Mouse (Mus musculus) liver, embryonic 18 days (tissue): ENCODE data around the gene Gm5741. TPM values are rescaled to one million over a fixed set of nuclear protein-coding genes. Genes with fewer than 3 reads are reported as not detected.

Experiments
- polyA plus RNA-seq: library from polyadenylated mRNA; depleted of rRNA; stranded (reverse); fragments of >200 nt; gene quantifications from 2 replicates; pipeline ENCODE4 v1.2.3, GENCODE M21; 2012; rRNA removed

Gene Gm5741
- 0.26 TPM in 1 of 2 replicates, not detected in the other for polyA plus RNA-seq

GRCm38 (mm10) chr8:85067982-85068381 lies at the start of gene Gm5741:
Gm5741 (minus strand) TSS chr8:85067982.

GRCm38 (mm10) chr8:85083108-85083813 lies 15.5 kb upstream of the Gm5741 start, which contains the start of gene Man2b1:
Man2b1 (plus strand) TSS chr8:85083270.

GRCm38 (mm10) chr8:85081216-85081555 lies 13.4 kb upstream of the Gm5741 start, which contains the start of gene Wdr83:
Wdr83 (minus strand) TSS chr8:85081306.

GRCm38 (mm10) chr8:85080532-85081215 lies 12.9 kb upstream of the Gm5741 start, which contains the start of gene Wdr83os:
Wdr83os (plus strand) TSS chr8:85080740.

GRCm38 (mm10) chr8:85071514-85072281 lies 3.9 kb upstream of the Gm5741 start, which contains the start of gene Dhps:
Dhps (plus strand) TSS chr8:85071757.

GRCm38 (mm10) chr8:85059879-85060616 lies 7.7 kb downstream of the Gm5741 start, which contains the start of gene Fbxw9:
Fbxw9 (plus strand) TSS chr8:85060055.

DNA sequence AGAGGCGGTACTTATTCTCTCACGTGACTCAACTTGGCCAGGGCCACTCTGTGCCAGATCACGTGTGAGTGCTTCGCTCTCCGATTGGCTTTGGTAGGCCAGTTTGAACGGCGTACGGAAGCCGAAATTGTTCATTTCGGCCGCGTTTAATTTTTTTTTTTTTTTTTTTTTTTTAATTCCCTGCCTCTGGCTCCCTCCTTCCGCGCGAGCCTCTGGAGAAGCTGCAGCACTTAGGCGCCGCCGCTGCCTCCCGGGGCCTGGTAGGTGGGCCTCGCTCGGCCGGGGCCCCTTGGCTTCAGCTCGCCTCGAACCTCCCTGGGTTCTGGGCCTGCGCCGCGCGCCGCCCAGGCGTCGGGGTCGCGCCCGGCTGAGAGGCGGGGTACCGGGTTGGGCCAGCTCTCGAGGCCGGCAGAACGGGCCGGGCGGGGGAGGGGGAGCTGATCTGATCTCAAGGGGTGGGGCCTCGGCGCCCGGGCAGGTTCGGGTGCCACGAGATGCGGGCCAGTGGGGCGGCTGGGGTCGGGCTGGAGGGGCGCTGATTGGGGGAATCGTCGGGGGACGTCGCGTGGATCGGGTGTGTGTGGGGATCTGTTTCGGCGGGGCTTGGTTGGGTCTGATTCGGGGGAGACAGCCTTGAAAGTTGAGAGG lies 30.9 kb downstream of the Gm5741 start, which contains the start of gene Tnpo2:
Gene Tnpo2 (plus strand): TSS at position 198 of the 648 bp plus-strand sequence.

DNA sequence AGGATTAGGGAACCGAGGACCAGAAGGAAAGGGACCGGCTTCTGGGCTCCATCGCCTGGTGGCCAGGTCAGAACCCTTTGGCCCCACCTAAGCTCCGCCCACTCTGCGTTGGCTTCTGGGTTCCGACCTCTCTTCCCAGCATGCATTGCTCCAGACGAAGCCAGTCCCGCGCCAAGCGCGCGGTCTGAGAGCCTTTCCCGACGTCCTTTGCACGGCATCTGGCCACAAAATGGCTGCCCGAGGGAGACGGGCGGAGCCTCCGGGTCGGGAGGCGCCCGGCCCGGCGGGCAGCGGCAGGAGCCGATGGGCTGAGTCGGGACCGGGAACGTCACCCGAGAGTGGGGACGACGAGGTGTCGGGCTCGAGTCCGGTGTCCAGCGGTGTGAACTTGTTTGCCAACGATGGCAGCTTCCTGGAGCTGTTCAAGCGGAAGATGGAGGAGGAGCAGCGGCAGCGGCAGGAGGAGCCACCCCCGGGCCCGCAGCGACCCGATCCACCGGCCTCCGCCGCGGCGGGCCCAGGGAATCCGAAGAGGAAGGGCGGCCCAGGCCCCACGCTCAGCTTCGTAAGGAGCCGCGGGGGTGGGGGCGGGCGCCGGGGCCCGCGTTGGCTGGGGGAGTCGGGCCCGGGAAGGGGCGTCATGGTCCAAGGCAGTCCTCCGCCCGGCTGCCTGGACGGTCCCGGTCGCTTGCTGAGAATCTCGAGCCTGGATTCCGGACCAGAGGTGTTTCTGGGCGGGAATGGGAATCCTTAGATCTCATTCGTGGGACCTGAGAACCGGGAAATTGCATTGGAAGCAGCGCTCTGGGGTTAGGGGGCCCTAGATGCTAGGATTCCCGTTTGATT lies 40.9 kb downstream of the Gm5741 start, which contains the start of gene Trir:
Gene Trir (plus strand): TSS at position 154 of the 846 bp plus-strand sequence.

GRCm38 (mm10) chr8:85025098-85025932 lies 42.5 kb downstream of the Gm5741 start, which contains the start of gene Asna1:
Asna1 (minus strand) TSS chr8:85025281.

Other genes with a start within 250 kb of the Gm5741 start
- 1.9 and 2.0 TPM in 2 replicates for gene Dand5, start 245.2 kb downstream of the Gm5741 start, polyA plus RNA-seq
- gene Gadd45gip1, start 236.5 kb downstream of the Gm5741 start, polyA plus RNA-seq: 25.2 and 27.4 TPM in 2 replicates
- gene Rad23a, start 227.3 kb downstream of the Gm5741 start, polyA plus RNA-seq: 108 and 113 TPM in 2 replicates
- gene Calr, start 221.0 kb downstream of the Gm5741 start, polyA plus RNA-seq: 389 and 417 TPM in 2 replicates
- 37.4 and 40.3 TPM in 2 replicates for gene Farsa, start 211.0 kb downstream of the Gm5741 start, polyA plus RNA-seq
- 11.5 and 11.9 TPM in 2 replicates for gene Syce2, start 195.9 kb downstream of the Gm5741 start, polyA plus RNA-seq
- 84.3 and 97.5 TPM in 2 replicates for gene Gcdh, start 174.1 kb downstream of the Gm5741 start, polyA plus RNA-seq
- 82.0 and 97.2 TPM in 2 replicates for gene Klf1, start 166.1 kb downstream of the Gm5741 start, polyA plus RNA-seq
- 12.9 and 13.0 TPM in 2 replicates for gene Dnase2a, start 159.4 kb downstream of the Gm5741 start, polyA plus RNA-seq
- 0.07 and 0.08 TPM in 2 replicates for gene Mast1, start 130.6 kb downstream of the Gm5741 start, polyA plus RNA-seq
- gene Rtbdn, start 121.0 kb downstream of the Gm5741 start, polyA plus RNA-seq: not detected in 2 replicates
- 0.58 TPM in 1 of 2 replicates, not detected in the other for gene Gm49661, start 98.5 kb downstream of the Gm5741 start, polyA plus RNA-seq
- 467 and 538 TPM in 2 replicates for gene Prdx2, start 98.4 kb downstream of the Gm5741 start, polyA plus RNA-seq
- gene Rnaseh2a, start 98.2 kb downstream of the Gm5741 start, polyA plus RNA-seq: 37.4 and 40.1 TPM in 2 replicates
- 11.6 and 18.6 TPM in 2 replicates for gene Junb, start 89.3 kb downstream of the Gm5741 start, polyA plus RNA-seq
- gene Hook2, start 77.4 kb downstream of the Gm5741 start, polyA plus RNA-seq: 10.3 and 12.2 TPM in 2 replicates
- not detected in 2 replicates for gene Best2, start 53.5 kb downstream of the Gm5741 start, polyA plus RNA-seq
- 63.3 and 64.0 TPM in 2 replicates for gene Asna1, start 42.7 kb downstream of the Gm5741 start, polyA plus RNA-seq
- 83.5 and 105 TPM in 2 replicates for gene Trir, start 41.2 kb downstream of the Gm5741 start, polyA plus RNA-seq
- gene Tnpo2, start 31.1 kb downstream of the Gm5741 start, polyA plus RNA-seq: 18.0 and 21.4 TPM in 2 replicates
- gene Fbxw9, start 7.9 kb downstream of the Gm5741 start, polyA plus RNA-seq: 11.8 and 12.7 TPM in 2 replicates
- 17.8 and 18.4 TPM in 2 replicates for gene Dhps, start 3.8 kb upstream of the Gm5741 start, polyA plus RNA-seq
- gene Wdr83os, start 12.8 kb upstream of the Gm5741 start, polyA plus RNA-seq: 39.8 and 41.3 TPM in 2 replicates
- 22.9 and 26.2 TPM in 2 replicates for gene Wdr83, start 13.3 kb upstream of the Gm5741 start, polyA plus RNA-seq
- gene Man2b1, start 15.3 kb upstream of the Gm5741 start, polyA plus RNA-seq: 41.9 and 48.3 TPM in 2 replicates
- 4.4 and 5.3 TPM in 2 replicates for gene Zfp791, start 55.1 kb upstream of the Gm5741 start, polyA plus RNA-seq
- not detected in 2 replicates for gene Cks1brt, start 83.9 kb upstream of the Gm5741 start, polyA plus RNA-seq
- not detected in 2 replicates for gene Olfr371, start 158.0 kb upstream of the Gm5741 start, polyA plus RNA-seq
- gene Orc6, start 231.7 kb upstream of the Gm5741 start, polyA plus RNA-seq: 33.7 and 35.9 TPM in 2 replicates
- 27.4 and 28.6 TPM in 2 replicates for gene Vps35, start 231.8 kb upstream of the Gm5741 start, polyA plus RNA-seq